Mouse (Mus musculus): ENCODE data around the gene Rab3gap2. TPM values are rescaled to one million over a fixed set of nuclear protein-coding genes. Genes with fewer than 3 reads are reported as not detected.

Rab3gap2 gene
- polyA plus RNA-seq (2014; fragmentation: Nextera tagmentation; extraction: Ambion mirVana) = 22.0 and 25.0 TPM in 2 replicates

GRCm38 (mm10) chr1:185203909-185204661, at the start of gene Rab3gap2:
Gene Rab3gap2, plus strand, starts transcription at chr1:185204117.
- Histone ChIP-seq H3K4me1 (ENCODE audit: control insufficient read depth, insufficient read depth, low read length) (peaks cover 5% of the 10 kb centered on the region; the same call in 1 of the 2 replicates), H3K27ac (replicated peaks; ENCODE audit: low read depth, low read length) (0 out of 2 replicates have a peak within 1 kb of the TSS, but pooled peaks have one; percentile 42), H3K4me3 (ENCODE audit: low read depth, low read length) (peak within 1 kb of the TSS; percentile 86), H3K4me2 (ENCODE audit: low read depth, severe bottlenecking) (peak within 1 kb of the TSS; percentile 81), H3K36me3 (ENCODE audit: control insufficient read depth, insufficient read depth, low read length) (no peaks in the 10 kb centered on the region), H3K9me3 (ENCODE audit: control insufficient read depth, low read length) (no peaks in the 10 kb centered on the region), H3K27me3 (ENCODE audit: control insufficient read depth, insufficient read depth, low read length) (no peaks in the 10 kb centered on the region), H3K9ac (ENCODE audit: low read length) (peak within 1 kb of the TSS; percentile 69)
- ATAC-seq (ENCODE audit: insufficient number of reproducible peaks, low FRiP score, low TSS enrichment, low read depth) (peak; percentile 94), DNase-seq (ENCODE audit: low spot score) (peak; percentile 99)
- under 1% methylated on average over 47 of the region's 57 CpGs for WGBS

- Histone ChIP-seq H3K36me3 (ENCODE audit: control insufficient read depth, insufficient read depth, low read length) (no peaks in the 10 kb centered on the region), H3K27me3 (ENCODE audit: control insufficient read depth, insufficient read depth, low read length) (no peaks in the 10 kb centered on the region), H3K4me2 (ENCODE audit: low read depth, severe bottlenecking) (no peak overlapping the region), H3K9ac (ENCODE audit: low read length) (no peak overlapping the region), H3K4me3 (ENCODE audit: low read depth, low read length) (no peak overlapping the region), H3K27ac (replicated peaks; ENCODE audit: low read depth, low read length) (no peak overlapping the region), H3K4me1 (ENCODE audit: control insufficient read depth, insufficient read depth, low read length) (no peaks in the 10 kb centered on the region), H3K9me3 (ENCODE audit: control insufficient read depth, low read length) (no peaks in the 10 kb centered on the region)
- 86% methylated on average over 5 of the region's 5 CpGs for whole genome bisulfite sequencing
- no peak for DNase-seq (ENCODE audit: low spot score)
- ATAC-seq (ENCODE audit: insufficient number of reproducible peaks, low FRiP score, low TSS enrichment, low read depth) = no peak
Measured at GRCm38 (mm10) chr1:185173641-185174040, 30.3 kb upstream of the Rab3gap2 start.

- H3K36me3 ChIP-seq (ENCODE audit: control insufficient read depth, insufficient read depth, low read length) = no peaks in the 10 kb centered on the region
- H3K4me2 ChIP-seq (ENCODE audit: low read depth, severe bottlenecking) = no peak overlapping the region
- ATAC-seq (ENCODE audit: insufficient number of reproducible peaks, low FRiP score, low TSS enrichment, low read depth) (no peak), DNase-seq (ENCODE audit: low spot score) (no peak)
- H3K4me3 ChIP-seq (ENCODE audit: low read depth, low read length) = no peak overlapping the region
- H3K27ac ChIP-seq (replicated peaks; ENCODE audit: low read depth, low read length) = no peak overlapping the region
- H3K9me3 ChIP-seq (ENCODE audit: control insufficient read depth, low read length) = no peaks in the 10 kb centered on the region
- H3K27me3 ChIP-seq (ENCODE audit: control insufficient read depth, insufficient read depth, low read length) = no peaks in the 10 kb centered on the region
- no peak overlapping the region for H3K9ac ChIP-seq (ENCODE audit: low read length)
- no peaks in the 10 kb centered on the region for H3K4me1 ChIP-seq (ENCODE audit: control insufficient read depth, insufficient read depth, low read length)
- 91% methylated on average over 6 of the region's 6 CpGs for whole genome bisulfite sequencing
Measured at GRCm38 (mm10) chr1:185177860-185178259, 26.1 kb upstream of the Rab3gap2 start.

GRCm38 (mm10) chr1:185183591-185184330, 20.2 kb upstream of the Rab3gap2 start:
- 32% methylated on average over 9 of the region's 9 CpGs for WGBS
- Histone ChIP-seq H3K27ac (replicated peaks; ENCODE audit: low read depth, low read length) (no peak overlapping the region), H3K36me3 (ENCODE audit: control insufficient read depth, insufficient read depth, low read length) (no peaks in the 10 kb centered on the region), H3K4me3 (ENCODE audit: low read depth, low read length) (no peak overlapping the region), H3K27me3 (ENCODE audit: control insufficient read depth, insufficient read depth, low read length) (no peaks in the 10 kb centered on the region), H3K9me3 (ENCODE audit: control insufficient read depth, low read length) (no peaks in the 10 kb centered on the region), H3K4me1 (ENCODE audit: control insufficient read depth, insufficient read depth, low read length) (no peaks in the 10 kb centered on the region), H3K9ac (ENCODE audit: low read length) (no peak overlapping the region), H3K4me2 (ENCODE audit: low read depth, severe bottlenecking) (no peak overlapping the region)
- DNase-seq (ENCODE audit: low spot score) (peak; percentile 34), ATAC-seq (ENCODE audit: insufficient number of reproducible peaks, low FRiP score, low TSS enrichment, low read depth) (no peak)

- Histone ChIP-seq H3K9ac (ENCODE audit: low read length) (no peak overlapping the region), H3K9me3 (ENCODE audit: control insufficient read depth, low read length) (no peaks in the 10 kb centered on the region), H3K4me3 (ENCODE audit: low read depth, low read length) (no peak overlapping the region), H3K27ac (replicated peaks; ENCODE audit: low read depth, low read length) (no peak overlapping the region), H3K4me1 (ENCODE audit: control insufficient read depth, insufficient read depth, low read length) (no peaks in the 10 kb centered on the region), H3K27me3 (ENCODE audit: control insufficient read depth, insufficient read depth, low read length) (no peaks in the 10 kb centered on the region), H3K4me2 (ENCODE audit: low read depth, severe bottlenecking) (no peak overlapping the region), H3K36me3 (ENCODE audit: control insufficient read depth, insufficient read depth, low read length) (no peaks in the 10 kb centered on the region)
- WGBS = 77% methylated on average over 9 of the region's 9 CpGs
- ATAC-seq (ENCODE audit: insufficient number of reproducible peaks, low FRiP score, low TSS enrichment, low read depth) (no peak), DNase-seq (ENCODE audit: low spot score) (no peak)
Measured at GRCm38 (mm10) chr1:185185556-185185955, 18.4 kb upstream of the Rab3gap2 start.

GRCm38 (mm10) chr1:185187135-185187785, 16.7 kb upstream of the Rab3gap2 start:
- peak; percentile 32 for DNase-seq (ENCODE audit: low spot score)
- no peak for ATAC-seq (ENCODE audit: insufficient number of reproducible peaks, low FRiP score, low TSS enrichment, low read depth)
- 73% methylated on average over 13 of the region's 13 CpGs for WGBS

GRCm38 (mm10) chr1:185189901-185190300, 14.0 kb upstream of the Rab3gap2 start:
- WGBS = 93% methylated on average over 9 of the region's 9 CpGs
- Histone ChIP-seq H3K4me1 (ENCODE audit: control insufficient read depth, insufficient read depth, low read length) (no peaks in the 10 kb centered on the region), H3K9ac (ENCODE audit: low read length) (no peak overlapping the region), H3K36me3 (ENCODE audit: control insufficient read depth, insufficient read depth, low read length) (no peaks in the 10 kb centered on the region), H3K4me3 (ENCODE audit: low read depth, low read length) (no peak overlapping the region), H3K4me2 (ENCODE audit: low read depth, severe bottlenecking) (no peak overlapping the region), H3K9me3 (ENCODE audit: control insufficient read depth, low read length) (no peaks in the 10 kb centered on the region), H3K27ac (replicated peaks; ENCODE audit: low read depth, low read length) (no peak overlapping the region), H3K27me3 (ENCODE audit: control insufficient read depth, insufficient read depth, low read length) (no peaks in the 10 kb centered on the region)
- DNase-seq (ENCODE audit: low spot score) = no peak
- no peak for ATAC-seq (ENCODE audit: insufficient number of reproducible peaks, low FRiP score, low TSS enrichment, low read depth)

More at GRCm38 (mm10) chr1:185187135-185187785, 16.7 kb upstream of the Rab3gap2 start:
- no peak overlapping the region for H3K9ac ChIP-seq (ENCODE audit: low read length)
- no peak overlapping the region for H3K27ac ChIP-seq (replicated peaks; ENCODE audit: low read depth, low read length)
- H3K27me3 ChIP-seq (ENCODE audit: control insufficient read depth, insufficient read depth, low read length) = no peaks in the 10 kb centered on the region
- H3K9me3 ChIP-seq (ENCODE audit: control insufficient read depth, low read length) = no peaks in the 10 kb centered on the region
- H3K4me3 ChIP-seq (ENCODE audit: low read depth, low read length) = no peak overlapping the region
- no peak overlapping the region for H3K4me2 ChIP-seq (ENCODE audit: low read depth, severe bottlenecking)
- H3K4me1 ChIP-seq (ENCODE audit: control insufficient read depth, insufficient read depth, low read length) = no peaks in the 10 kb centered on the region
- no peaks in the 10 kb centered on the region for H3K36me3 ChIP-seq (ENCODE audit: control insufficient read depth, insufficient read depth, low read length)

- no peak for ATAC-seq (ENCODE audit: insufficient number of reproducible peaks, low FRiP score, low TSS enrichment, low read depth)
- H3K4me1 ChIP-seq (ENCODE audit: control insufficient read depth, insufficient read depth, low read length) = no peaks in the 10 kb centered on the region
- H3K27me3 ChIP-seq (ENCODE audit: control insufficient read depth, insufficient read depth, low read length) = no peaks in the 10 kb centered on the region
- H3K27ac ChIP-seq (replicated peaks; ENCODE audit: low read depth, low read length) = no peak overlapping the region
- 82% methylated on average over 8 of the region's 8 CpGs for WGBS
- H3K4me2 ChIP-seq (ENCODE audit: low read depth, severe bottlenecking) = no peak overlapping the region
- H3K36me3 ChIP-seq (ENCODE audit: control insufficient read depth, insufficient read depth, low read length) = no peaks in the 10 kb centered on the region
- DNase-seq (ENCODE audit: low spot score) = no peak
- H3K9ac ChIP-seq (ENCODE audit: low read length) = no peak overlapping the region
- H3K9me3 ChIP-seq (ENCODE audit: control insufficient read depth, low read length) = no peaks in the 10 kb centered on the region
- H3K4me3 ChIP-seq (ENCODE audit: low read depth, low read length) = no peak overlapping the region
Measured at GRCm38 (mm10) chr1:185192087-185192486, 11.8 kb upstream of the Rab3gap2 start.
